Mouse (Mus musculus) adipocyte (in vitro differentiated cells): ENCODE data around the gene Gdf5.

Experiments
- DNase-seq: peaks from one replicate; pipeline ENCODE4 v3.0.0-alpha.2; 2016; ENCODE audit warnings: low spot score

Gdf5 gene

GRCm38 (mm10) chr2:155945124-155945523 lies at the start of gene Gdf5:
Gene Gdf5 (minus strand): TSS chr2:155945367.
- peak; percentile 71 for DNase-seq

DNA sequence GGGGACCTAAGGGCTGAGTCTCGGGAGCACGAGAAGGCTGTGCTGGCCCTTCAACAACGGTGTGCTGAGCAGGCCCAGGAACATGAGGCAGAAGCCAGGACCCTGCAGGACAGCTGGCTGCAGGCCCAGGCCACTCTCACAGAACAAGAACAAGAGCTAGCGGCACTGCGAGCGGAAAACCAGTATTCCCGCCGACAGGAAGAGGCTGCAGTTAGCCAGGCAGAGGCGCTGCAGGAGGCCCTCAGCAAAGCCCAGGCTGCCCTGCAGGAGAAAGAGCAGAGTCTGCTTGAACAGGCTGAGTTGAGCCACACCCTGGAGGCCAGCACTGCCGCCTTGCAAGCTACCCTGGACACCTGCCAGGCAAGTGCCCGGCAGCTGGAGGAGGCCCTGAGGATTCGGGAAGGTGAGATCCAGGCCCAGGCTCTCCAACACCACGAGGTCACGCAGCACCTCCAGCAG lies 46.7 kb upstream of the Gdf5 start:
- no peak for DNase-seq

DNA sequence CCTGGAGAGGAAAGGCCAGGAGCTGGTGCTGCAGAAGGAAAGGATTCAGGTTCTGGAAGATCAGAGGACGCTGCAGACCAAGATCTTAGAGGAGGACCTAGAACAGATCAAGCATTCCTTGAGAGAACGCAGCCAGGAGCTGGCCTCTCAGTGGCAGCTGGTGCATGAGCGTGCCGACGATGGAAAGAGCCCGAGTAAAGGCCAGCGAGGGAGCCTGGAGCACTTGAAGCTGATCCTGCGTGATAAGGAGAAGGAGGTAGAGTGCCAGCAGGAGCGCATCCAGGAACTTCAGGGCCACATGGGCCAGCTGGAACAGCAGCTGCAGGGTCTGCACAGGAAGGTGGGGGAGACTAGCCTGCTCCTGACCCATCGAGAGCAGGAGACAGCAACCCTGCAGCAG lies 46.0 kb upstream of the Gdf5 start:
- no peak for DNase-seq

DNA sequence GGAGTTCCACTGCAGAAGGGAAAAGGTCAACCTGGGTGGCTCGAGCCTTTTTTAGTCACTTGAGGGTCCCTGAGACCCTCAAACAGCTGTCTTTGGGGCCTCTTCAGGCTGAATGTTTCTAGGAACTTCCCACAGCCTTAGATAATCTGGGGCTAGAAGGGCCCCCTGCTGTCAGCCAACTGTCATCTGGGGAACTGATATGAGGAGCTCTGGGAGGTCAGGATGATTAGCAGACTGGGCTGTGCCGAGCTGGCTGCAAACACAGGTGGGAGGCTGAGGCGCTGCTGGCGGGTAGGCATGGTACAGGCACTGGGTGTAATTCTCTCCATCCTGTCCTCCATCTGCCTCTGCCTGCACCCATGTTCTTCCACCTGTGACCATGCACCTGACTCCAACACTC lies 43.9 kb upstream of the Gdf5 start:
- no peak for DNase-seq

DNA sequence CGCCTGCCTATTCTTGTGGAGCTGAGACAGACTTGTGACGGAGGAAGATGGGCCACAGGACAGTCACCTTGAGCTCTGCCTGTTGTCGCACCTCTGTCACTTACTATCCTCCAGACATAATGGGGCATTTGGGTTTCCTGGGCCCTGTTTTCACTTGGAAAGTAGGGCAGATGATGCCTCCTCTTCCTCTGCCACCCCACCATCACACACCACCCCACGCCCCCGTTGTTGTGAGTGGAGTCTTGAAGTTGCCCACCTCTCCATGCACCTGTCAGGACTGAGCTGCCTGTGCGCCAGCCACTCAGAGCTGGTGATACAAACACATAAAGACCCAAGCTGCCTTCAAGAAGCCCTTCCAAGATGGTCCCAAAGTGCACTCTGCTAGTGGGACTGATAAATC lies 42.0 kb upstream of the Gdf5 start:
- no peak for DNase-seq

DNA sequence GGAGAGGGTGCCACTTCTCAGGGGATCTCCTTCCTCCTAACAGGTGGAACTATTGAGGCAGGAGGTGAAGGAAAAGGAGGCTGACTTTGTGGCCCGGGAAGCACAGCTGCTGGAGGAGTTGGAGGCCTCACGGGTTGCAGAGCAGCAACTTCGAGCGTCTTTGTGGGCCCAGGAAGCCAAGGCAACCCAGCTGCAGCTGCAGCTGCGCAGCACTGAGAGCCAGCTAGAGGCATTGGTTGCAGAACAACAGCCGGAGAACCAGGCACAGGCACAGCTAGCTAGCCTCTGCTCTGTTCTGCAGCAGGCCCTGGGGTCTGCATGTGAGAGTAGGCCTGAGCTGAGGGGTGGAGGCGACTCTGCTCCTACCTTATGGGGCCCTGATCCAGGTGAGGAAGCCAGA lies 40.6 kb upstream of the Gdf5 start:
- DNase-seq = no peak

GRCm38 (mm10) chr2:155979328-155979991 lies 34.3 kb upstream of the Gdf5 start:
- DNase-seq = no peak

DNA sequence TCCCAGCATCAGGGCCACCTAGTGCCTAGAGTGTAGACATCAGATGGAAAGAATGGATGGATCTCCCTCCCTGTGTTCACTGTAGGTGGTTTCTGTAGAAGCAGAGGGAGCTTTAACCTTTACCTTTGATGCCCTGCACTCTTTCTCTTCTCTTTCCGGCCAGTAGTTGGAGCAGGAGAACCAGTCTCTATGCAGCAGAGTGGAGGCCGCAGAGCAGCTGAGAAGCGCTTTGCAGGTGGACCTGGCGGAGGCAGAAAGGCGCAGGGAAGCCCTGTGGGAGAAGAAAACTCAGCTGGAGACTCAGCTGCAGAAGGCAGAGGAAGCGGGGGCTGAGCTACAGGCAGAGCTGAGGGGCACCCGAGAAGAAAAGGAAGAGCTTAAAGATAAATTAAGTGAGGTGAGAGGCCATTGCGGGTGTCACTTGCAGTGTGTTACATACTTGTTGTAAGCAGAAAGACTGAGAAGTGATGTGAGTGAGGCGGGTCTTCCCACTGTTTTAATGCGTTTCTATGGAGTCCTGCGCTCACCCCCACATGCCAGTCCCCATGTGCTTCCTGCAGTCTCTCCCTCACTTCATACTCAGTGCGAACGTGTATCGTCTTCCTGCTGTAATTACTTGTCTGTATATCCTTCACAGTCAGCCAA lies 29.0 kb upstream of the Gdf5 start:
- DNase-seq = no peak

- DNase-seq = no peak
Observed at GRCm38 (mm10) chr2:155973348-155973747, 28.2 kb upstream of the Gdf5 start.

- peak; percentile 40 for DNase-seq
Observed at GRCm38 (mm10) chr2:155962991-155963390, 17.8 kb upstream of the Gdf5 start.

DNA sequence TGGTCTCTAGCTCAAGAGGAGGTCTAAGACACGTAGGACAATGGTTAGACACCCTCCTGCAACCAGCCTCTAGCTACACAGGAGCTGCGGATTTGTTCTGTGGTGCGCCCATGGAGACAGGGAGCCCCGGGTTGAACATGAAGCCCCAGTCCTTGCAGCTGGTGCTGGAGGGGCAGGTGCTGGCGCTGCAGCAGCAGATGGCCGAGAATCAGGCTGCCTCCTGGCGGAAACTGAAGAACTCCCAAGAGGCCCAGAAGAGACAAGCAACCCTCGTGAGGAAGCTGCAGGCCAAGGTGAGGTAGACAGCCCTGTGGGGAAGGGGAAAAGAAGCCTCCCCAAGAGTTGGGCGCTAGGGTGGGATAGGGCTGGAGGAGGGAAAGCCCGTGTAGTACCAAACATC lies 16.7 kb upstream of the Gdf5 start:
- no peak for DNase-seq

GRCm38 (mm10) chr2:155959981-155960380 lies 14.8 kb upstream of the Gdf5 start:
- no peak for DNase-seq

DNA sequence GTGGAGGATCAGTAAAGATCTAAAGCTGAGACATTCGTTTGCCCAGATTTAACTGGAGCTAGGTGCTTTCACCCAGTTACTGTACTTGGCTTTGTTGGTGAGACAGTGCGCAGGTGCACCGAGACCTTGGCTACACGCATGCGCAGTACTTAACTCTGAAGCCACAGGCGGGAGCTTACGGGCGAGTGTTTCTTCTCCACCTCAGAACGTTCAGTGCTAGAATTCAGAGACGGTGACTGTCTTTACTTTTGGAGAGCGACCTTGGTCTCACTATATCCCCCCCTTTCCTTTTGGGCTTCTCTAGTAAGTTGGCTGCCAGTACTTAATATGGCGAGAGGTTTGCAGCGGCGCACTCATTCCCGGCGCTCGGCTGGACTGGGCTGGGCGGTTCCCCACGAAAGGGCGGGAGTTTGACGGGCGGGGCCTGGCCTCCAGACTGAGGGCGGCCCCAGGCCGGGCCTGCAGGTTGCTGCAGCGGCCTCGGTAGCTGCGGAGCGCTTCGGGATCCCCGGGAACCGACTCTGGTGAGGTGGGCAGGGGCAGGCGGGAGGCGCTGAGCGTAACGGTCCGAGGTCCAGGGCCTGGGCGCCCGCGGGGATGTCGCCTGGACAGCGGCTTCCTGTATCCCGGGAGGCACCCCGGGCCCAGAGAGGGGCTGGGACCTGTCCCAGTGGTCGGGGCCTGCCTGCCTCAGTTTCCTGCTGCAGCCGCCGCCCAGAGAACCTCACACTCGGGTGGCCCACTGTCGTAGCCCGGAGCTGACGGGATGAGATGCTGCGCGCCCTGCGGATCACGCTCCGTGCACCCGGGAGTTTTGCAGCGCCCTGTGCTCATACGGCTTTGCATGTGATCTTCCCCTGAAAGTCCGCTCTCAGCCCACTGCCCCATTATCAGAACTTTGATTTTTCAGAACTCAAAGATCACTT lies 11.2 kb upstream of the Gdf5 start, which contains the start of gene Cep250:
Gene Cep250 (plus strand): TSS at position 325 of the 926 bp plus-strand sequence.
- DNase-seq = peak; percentile 92

DNA sequence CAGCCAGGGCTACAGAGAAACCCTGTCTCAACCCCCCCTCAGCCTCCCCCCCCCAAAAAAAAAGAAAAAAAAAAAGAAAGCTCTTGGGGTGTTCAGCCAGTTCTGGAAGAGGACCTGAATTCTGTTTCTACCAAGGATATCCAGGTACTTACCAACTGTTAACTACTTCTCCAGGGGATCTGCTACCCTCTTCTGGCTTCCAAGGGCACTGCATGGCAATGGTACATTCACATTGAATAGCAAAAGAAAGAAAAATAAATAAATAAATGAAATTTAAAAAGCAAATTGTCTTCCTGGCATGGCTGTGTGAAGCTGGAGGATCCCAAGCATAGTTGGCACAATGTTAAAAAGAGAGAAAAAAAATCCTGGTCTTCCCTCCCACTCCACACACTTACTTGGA lies 6.8 kb upstream of the Gdf5 start:
- DNase-seq = peak; percentile 84

DNA sequence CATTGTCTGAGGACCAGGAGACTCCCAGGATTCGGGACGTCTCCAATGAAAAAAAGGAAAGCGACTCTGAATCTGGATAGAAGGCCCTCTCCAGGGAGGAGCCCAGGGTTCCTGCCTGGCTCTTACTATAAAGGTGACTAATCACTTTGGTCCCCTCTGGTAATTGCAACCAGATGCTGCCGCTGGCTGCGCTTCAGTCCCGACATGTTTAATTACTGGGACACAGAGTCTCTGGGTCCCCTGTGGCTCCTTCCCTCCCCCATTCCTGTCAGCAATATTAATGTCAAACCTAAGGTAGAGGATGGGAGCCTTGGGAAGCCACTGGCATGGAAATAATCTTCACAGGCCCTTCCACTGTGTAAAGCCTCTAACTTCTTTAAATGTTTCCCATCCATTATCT lies 4.2 kb upstream of the Gdf5 start:
- no peak for DNase-seq

DNA sequence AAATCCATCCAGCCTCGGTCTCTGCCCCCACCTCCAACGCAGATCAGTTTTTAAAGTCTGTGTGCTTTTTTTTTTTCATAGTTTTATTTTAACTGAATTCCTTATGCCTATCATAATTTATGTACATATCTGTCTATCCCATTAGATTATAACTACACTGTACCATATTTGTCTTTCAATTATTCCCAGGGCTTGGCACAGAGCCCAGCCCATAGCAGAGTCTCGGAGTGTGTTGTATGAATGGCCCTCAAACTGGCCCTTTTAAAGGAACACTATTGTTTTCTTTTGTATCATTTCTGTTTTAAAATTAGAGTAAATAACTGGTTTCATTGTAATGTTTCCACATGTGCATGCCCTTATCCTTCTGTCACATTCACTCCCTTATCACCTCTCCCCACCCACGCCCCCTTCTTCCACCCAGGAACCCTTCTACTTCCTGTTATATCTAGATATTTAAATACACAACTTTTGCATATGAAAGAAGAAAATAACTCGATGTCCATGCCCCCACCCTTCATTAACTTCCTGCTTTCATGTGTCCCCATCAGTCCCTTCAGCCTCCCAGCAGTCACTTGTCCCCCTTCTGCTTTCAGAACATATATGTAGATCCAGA lies 2.3 kb upstream of the Gdf5 start:
- no peak for DNase-seq

- DNase-seq = no peak
Observed at GRCm38 (mm10) chr2:155946499-155946898, 1.3 kb upstream of the Gdf5 start.

DNA sequence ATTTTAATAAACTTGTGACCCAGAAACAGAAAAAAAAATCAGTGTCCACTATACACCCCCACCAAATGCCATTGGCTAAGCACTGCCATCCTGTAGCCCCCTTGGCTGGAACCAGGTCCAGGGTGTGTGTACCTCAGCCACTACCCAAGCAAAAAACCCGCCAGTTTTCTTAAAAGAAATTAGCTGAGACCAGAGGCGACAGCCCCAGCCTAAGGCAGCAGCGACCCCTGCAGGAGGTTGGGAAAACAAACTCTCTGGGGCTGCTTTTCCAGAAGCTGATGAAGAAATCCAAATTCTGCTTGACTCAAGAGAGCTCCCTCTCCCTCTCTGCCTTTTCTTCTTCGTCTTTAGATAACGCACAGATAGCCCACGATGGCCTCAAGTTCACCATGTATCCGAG lies 902 bp upstream of the Gdf5 start:
- DNase-seq = peak; percentile 91

- no peak for DNase-seq
Observed at GRCm38 (mm10) chr2:155945580-155945979, 413 bp upstream of the Gdf5 start.

GRCm38 (mm10) chr2:155944685-155945084 lies 482 bp downstream of the Gdf5 start:
- DNase-seq = no peak

DNA sequence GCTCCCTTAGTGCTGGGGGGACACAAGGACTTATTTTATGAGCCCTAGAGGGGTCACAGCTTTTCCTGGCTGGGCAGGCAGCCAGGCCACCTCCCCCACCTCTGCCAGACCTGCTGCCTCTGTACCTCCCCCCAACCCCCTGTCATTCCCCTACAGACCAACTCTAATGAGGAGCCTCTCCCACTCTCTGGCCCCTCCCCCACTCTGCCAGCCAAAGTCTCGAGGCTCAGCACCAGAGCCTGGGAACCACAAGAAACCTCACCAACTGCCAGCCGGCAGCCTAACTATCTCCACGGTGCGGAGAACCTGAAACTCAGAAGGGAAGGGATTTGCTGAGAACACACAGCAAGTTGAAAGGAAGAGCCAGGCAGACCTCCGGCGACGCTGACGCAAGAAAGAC lies 1.7 kb downstream of the Gdf5 start:
- DNase-seq = no peak

DNA sequence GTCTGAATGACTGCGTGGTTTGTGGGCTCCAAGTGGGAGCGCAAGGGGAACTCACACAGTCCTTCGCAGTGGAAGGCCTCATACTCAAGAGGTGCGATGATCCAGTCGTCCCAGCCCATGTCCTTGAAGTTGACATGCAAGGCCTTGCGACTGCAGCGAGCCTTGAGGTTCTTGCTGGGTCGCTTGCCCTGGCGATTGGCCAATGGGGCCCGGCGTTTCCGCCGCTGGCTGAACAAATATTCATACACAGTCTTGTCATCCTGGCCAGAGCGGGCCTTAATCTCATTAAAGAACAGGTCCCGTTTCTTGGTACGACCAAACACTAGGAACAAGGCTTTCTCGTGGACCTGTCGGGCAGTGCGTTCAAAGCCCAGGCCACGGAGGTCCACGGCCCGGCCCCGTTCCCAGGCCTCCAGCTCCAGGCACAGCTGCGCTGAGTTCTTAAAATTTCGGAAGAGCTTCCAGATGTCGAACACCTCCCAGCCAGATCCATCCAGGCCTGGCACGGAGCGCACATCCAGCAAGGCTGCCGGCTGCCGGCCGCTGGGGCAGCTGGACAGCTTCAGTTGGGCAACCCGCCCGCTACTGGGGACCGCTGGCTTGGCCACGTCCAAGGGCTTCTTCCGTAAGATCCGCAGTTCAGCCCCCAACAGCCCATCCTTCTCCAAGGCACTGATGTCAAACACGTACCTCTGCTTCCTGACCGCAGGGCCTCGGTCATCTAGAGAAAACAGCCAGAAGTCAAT lies 3.3 kb downstream of the Gdf5 start:
- DNase-seq = no peak
